Mouse (Mus musculus) inflammation-experienced regulatory T-cells, adult 6 months (primary cell): Measurements from ENCODE around the gene Lbh. TPM values are rescaled to one million over a fixed set of nuclear protein-coding genes. Genes with fewer than 3 reads are reported as not detected.
A peak's percentile ranks its signal among the peaks of the same experiment; 100 is the strongest.

ENCODE experiments used
- ATAC-seq: one replicate; pipeline ENCODE4 v1.8.0; 2017
- polyA plus RNA-seq, 3 experiments: library from polyadenylated mRNA; unstranded; fragments of 100-300 nt; shearing (Covaris generic); gene quantifications; one replicate each; pipeline ENCODE4 v1.2.1; 2017

The Lbh gene
- polyA plus RNA-seq, 3 experiments from 2014 or later: 21.0 to 45.8 (median 30.0) TPM

DNA sequence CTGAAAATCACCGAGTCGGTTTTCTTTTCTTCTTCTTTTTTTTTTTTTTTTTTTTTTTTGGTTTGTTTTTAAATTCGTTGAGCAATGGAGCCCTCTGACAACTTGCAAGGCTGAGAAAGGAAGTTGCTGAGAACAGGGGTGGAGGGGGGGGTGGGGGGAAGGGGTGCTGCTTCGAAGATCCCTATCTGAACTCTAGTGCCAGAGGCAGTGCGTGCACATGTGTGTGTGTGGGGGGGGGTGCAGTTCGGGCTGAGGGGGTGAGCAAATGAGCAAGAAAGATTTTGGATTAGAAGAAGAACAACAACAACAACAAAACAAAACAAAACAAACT lies 21.4 kb downstream of the Lbh start:
- peak; percentile 57 for ATAC-seq

DNA sequence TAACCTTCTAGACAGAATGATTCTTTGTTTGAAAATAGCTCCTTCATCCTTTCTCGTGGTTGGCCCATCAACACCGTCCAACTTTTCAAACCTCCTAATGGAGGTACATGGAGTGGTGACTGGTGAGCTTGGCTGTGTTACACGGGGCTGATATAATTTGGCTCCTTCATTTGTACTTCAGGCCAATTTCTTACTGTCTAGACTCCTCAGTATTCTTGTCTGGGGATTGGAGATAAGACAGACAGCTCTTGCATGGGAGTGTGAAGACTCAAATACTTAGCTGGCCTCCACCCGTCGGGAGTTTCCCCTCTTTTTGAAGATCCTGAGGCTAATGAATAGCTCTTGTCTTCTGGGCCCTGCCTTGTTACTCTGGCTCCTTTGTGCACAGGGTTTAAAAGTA lies 26.3 kb downstream of the Lbh start:
- ATAC-seq: no peak

DNA sequence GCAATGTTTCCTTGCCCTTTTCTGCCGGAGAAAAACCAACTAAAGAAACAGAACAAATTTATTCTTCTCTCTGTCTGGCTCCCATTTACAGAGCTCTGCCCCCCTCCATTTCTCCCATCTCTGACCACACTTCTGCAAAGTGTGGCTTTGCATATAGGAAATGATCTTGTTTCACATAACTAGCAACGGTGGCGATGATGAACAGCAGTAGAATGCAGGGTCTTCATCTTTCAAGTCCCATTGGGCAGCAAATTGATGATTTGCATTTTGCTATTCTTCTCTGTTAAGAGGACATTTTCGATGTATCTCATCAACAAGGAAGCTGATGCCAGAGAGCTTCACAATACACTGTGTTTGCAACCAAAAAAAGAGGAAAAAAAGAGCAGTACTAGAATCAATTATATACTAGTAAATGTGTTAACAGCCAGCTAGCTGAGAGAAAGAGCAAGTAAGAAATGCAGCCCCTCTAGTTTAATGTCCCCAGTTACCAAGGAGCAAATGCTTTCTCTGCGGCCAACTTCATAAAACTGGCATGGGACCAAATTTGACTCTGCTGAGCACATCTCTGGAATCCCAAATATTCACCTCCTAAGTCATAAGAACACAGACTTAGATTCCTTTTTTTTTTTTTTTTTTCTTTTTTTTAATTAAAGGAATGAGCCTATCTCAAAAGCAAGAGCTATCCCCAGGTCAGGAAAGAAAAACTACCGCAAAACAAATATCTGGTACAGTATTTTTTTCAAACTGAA lies 29.2 kb downstream of the Lbh start:
- no peak for ATAC-seq

DNA sequence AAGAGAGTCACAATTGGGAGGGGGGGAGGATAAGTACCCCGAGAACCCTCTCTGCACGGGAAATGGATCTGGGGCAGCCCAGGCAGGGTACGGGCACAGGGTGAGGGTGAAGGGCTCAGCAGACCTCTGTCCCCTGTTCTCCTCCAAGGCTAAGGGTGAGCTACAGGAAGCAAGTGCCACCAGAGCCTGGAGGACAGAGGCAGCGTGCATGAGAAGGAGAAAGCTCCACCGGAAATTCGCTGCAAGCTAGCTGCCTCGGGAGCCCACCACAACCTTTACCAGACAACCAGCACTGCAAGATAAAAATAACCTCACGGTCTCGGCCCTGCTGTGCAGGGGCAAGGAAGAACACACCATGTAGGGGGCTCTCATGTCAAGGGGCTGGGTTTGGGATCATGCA lies 30.0 kb downstream of the Lbh start:
- peak; percentile 56 for ATAC-seq

DNA sequence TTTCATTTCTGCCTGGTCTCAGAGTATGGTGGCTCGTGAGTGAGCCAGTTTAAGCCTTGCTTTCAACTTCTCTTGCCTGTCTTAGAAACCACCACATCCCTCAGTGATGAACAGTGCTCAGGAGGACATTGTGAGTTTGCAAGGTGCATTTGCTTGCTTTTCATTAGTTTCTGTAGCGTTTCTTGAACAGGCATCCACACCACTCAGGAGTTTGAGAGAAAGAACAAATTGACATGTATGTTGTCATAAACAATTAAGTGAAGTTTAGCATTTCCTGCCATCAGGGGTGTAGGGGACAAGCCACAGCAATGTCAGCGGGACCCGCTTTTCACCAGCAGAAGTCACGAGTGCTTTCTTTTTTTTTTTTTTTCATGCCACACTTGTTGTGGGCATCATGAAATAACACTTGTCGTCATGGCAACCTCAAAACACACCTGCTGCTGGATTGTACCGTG lies 31.2 kb downstream of the Lbh start:
- ATAC-seq: peak; percentile 74

DNA sequence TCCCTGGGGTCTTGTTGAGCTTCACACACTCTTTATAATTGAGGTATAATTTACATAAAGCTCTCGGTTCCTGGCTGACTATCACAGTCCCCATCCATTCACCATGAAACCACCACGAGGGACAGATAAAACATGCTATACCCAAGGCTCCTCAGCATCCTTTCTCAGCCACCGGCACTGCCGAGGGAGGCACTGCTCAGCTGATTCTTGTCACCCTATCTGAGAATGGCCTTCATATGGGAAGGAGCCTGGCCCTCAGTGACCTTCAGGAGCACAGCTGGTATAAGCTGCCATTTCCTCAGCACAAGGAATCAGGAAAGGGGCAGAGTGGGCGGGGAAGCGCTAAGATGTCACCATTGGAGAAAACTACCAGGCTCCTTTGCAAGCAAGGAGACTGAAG lies 33.2 kb downstream of the Lbh start:
- ATAC-seq: no peak

DNA sequence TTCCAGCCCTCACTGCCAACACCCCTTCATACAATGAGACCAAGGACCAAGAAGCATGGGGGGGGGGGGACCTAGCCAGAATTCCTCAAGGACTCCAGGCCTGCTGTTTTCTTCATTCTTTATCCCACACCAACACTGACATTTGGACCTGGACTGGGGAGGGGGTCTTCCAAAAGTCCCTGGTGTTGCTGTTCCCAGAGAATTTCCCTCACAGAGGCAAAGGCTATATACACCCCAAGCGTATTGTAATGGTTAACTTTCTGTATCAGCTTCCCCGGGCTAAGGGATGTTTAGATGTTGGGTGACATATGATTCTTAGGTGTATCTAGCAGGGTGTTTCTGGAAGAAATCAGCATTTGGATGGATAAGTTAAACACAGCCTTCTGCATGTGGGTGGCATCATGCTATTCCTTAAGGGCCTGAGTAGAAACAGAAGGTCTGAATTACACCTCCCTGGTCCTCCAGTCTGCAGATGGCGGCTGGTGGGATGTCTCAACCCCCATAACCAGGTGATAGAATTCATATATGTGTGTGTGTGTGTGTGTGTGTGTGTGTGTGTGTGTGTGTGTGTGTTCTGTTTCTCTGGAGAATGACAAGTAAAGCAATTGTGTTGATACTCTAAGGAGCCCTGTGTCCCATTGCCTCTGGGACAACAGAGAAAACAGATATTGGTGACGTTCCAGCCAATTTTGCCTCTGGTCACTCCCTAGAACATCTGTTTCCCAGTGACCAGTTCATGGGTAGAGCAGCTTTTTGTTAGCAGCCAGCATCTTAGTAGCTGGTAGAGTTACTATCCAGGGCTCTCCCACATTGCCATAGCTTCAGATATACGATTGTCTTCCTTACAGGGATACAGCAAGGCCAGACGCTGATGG lies 35.9 kb downstream of the Lbh start:
- ATAC-seq: no peak

DNA sequence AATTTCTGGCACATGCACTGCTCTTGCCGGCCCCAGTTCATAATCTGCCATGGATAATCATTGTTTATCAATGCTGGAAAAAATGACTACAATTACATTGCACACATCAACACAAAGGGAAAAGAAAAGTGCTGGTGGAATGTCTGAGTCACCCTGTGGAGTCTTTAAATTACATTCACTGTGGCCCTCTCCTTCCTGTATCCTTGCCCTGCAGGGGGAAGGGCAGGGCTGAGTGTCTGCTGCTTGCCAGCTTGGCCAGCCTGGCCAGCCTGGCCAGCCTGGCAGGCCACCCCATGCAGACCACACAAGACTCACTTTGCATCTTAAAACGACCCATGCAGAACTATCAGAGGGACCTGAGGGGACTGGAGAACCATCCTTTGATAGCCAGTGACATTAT lies 37.4 kb downstream of the Lbh start:
- ATAC-seq: peak; percentile 79

DNA sequence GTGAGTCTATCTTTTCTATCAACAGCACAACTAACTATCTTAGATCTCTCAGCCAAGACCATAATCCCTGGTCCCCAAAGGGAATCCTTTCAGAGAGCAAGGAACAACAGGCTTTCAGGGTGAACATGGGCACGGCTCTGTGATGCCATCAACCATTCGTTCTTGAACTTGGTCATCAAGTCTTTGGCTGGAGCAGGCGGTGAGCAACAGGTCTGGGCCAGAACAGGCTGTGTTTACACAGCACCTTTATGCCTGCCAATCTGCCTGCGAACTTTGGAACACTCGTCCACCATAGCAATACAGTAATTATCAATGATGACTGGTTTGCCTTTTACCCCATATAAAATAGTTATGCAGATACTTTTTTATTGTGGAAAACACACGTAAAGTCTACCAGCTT lies 38.9 kb downstream of the Lbh start:
- no peak for ATAC-seq

DNA sequence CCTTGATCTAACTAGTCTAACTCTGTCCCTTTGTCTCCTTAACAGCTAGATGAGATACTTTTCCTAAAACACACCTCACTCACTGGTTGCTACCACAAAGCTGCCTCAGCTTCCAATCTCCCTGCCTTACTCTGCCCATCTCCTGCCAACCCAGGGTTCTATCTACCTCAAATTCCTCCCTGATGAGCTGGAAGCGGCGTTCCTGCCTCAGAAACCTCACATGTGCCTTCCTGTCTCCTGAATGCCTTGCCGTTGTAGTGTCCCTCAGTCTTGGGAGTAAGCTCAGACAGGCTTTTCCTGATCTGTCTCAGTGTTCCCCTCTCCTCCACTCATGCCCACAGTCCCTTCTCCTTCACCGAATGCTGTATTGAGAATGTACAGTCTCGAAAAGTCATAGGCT lies 40.8 kb downstream of the Lbh start:
- ATAC-seq: no peak

DNA sequence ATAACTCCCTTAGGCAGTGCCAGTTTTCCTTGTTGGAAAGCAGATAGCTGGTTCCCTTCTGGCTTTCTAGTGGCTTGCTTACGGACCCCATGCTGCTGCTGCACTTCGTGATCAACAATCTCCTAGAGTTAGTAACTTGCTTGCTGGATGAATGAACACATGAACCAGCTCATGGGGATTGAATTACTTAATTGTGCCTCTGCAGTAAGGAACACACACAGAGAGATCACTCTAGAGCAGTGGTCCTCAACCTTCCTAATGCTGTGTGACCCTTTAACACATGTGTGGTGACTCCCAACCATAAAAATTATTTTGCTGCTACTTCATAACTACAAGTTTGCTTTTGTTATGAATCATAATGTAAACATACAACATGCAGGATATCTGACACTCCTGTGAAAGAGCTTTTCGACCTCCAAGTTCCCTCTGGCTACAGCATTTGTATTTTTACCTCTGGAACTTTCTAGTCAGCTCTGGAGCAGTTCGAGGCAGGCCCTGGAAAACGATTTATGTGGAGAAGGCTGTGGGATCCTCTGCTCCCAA lies 41.5 kb downstream of the Lbh start:
- ATAC-seq: no peak

DNA sequence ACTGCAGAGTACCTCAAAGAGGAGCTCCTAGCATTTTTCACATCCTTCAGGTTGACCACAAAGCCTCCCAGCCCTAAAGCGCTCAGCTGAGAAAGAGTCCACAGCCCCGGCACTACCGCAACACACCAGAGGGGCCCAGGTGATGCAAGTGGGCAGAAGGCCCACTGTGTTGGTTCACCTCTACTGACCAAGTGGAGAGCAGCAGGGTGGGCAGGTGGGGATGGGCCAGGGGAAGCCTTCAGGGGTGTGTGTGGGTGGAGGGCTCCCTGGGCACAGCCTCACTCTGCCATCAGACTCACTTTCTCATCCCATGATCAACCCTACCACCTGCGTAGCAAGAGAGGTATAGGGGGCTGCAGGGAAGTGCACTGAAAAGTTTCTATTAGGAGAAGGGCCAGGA lies 42.1 kb downstream of the Lbh start:
- ATAC-seq: no peak

DNA sequence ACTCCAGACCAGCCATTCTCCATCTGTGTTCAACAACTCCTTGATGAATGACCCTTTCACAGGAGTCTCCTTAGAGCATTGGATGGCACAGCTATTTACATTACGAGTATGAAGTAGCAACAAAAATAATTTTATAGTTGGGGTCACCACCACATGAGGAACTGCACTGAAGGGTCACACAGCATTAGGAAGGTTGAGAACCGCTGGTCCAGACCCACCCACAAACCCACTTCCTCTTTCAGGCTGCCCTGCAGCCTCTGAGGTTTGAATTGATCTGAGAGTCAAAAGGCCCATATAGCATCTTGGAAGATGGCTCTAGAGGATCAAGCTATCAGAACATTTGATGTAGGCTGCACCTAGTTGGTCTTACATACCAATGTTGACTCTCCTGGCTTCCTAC lies 42.8 kb downstream of the Lbh start:
- ATAC-seq: no peak

DNA sequence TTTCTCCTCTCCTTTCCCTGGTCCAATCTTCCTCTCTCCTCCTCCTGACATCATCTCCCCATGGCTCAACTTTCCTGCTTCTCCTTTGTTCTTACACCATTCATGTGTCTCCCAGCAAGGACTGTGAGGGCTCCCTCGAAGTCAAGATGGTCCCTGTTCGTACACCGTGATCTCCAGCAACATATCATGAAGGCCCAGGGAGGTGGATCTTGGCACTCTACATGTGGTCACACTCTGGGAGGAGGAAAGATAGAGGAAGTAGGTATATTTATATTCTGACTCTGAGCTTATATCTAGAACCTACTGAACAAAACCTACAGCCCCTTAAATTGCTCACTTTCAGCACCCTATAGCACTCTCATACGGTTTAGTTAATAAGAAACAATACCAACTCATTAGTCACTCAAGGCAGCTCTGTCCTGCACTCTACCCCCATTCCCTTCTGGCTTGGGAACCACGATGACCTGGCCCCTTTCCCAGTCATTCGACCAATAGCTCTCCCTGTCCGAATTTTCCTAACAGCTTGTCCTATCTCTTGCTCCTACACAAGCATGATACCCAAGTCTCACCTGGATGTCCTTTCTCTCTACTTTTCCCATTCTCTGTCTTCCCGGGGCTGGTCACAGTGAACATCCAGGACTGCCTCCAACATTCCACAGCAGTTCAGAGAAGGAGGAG lies 44.0 kb downstream of the Lbh start:
- ATAC-seq: no peak

DNA sequence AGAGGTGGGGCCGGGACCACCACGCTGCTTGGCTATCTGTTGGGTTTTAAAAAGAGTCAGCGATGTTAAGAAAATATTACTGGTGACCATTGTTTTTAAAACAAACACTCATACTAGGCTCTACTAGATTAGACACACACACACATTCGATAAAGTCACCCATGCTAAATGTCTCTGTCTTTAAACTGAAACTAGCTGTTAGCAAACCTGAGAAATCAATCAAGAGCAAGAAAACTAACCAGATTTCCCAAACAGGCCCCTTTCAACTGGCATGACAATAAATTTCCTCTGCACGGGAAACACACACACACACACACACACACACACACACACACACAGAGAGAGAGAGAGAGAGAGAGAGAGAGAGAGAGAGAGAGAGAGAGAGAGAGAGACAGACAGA lies 47.6 kb downstream of the Lbh start:
- no peak for ATAC-seq

DNA sequence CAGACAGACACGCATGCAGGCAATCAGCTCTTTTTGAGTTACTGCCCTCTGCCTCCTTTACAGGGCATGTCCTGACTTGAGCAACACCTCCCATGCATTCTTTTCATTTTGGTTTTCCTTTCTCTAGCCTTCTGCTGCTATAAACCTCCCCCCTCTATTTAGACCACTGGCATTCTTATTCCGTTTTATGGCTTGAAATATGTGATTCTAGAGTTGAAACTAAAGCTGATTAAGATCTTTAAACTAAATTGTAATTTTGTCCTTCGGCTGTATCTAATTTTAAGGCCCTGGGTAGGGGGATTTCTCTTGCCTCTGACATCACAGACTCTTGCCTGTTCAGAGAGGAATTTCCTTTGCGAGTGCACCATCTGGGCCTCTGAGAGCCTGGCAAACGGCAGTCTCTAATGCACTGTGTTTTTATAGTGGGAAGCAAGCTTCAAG lies 48.0 kb downstream of the Lbh start:
- peak; percentile 51 for ATAC-seq

DNA sequence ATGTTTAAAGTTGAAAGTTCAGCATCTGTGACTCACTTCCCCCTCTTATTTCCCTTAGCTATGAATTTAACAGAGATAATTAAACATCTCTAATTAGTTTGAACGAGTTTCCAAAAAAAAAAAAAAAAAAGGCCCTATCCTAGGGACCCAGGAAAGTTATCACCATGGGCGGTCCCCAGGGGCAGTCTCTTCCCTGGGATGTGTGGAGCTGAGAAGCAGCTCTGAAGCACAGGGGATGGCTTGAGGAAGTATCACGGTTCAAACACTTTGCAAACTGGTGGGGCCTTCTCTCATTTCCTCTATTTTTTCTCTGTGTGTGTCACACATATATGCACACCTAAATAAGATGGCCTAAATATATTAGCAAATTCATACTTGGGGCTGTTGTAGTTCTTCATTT lies 48.8 kb downstream of the Lbh start:
- peak; percentile 27 for ATAC-seq

DNA sequence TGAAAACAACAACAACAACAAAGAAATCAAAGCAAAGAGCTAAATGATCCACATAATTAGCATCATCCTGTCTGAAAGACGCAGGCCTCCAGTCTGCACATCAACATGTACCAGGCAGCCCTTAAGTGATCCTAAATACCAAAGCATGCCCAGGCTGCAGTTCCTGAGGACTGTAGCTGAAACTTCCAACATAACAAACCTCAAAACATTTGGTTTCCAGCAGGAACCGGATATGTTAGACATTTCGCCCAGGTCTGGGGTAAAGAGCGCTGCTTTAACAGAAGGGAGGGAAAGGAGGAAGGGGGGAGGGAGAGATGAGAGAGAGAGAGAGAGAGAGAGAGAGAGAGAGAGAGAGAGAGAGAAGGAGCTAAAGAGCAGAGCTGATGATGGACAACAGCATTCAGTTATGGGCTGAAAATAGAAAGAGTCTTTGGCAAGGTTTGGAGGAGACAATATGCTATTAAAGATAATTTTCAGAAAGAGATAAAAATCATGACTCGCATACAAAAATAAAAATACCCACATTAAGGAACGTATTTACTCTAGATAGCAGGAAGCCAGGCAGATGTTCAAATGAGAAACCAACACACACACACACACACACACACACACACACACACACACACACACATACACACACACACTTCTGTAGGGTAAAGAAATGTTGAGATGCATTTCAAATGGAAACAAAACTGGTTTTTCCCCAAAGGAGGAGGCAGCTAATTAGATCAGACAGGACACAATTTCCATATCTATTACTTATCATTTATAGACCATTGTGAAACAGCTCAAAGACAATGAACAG lies 49.5 kb downstream of the Lbh start:
- ATAC-seq: peak; percentile 58

DNA sequence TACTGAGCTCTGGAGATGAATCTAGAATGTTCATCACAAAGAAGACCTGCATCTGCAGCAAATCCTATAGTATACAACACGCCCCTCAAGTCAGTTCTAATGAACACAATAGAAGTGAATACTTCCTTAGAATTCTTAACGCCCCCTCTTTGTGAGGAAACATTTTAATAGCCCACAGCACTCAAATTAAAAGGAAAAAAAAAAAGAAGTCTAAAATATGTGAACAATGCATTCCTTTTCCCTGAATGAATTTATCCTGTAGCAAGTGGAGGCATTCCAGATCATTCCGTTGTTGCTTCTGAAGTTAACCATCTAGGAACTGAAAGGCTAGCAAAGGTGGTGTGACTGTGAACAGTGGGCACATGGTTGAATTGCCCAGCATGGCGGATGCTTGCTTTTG lies 50.6 kb downstream of the Lbh start:
- no peak for ATAC-seq

DNA sequence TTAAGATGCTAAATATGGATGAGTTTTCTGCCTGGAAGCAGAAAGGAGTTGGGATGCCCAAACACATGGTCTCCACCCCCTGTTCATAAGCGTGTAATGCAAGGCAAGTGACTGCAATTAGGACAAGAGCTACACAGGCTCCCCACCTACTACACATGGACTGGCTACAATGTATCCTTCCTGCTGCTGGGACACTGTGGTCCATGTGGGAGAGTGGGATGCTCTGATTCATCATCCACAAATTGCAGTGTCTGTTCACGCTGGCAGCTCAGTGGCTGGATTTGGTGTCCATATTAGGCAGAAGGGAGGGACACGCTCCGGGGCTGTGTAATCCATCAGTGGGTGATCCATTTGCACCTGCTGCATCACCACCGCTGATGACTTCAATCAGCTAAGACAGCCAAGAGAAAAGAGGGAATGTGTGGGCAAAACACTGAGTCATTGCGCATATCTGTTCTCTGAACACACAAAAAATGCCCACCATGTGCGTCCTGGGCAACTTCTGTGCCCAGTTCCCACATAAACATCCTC lies 52.6 kb downstream of the Lbh start:
- ATAC-seq: no peak

DNA sequence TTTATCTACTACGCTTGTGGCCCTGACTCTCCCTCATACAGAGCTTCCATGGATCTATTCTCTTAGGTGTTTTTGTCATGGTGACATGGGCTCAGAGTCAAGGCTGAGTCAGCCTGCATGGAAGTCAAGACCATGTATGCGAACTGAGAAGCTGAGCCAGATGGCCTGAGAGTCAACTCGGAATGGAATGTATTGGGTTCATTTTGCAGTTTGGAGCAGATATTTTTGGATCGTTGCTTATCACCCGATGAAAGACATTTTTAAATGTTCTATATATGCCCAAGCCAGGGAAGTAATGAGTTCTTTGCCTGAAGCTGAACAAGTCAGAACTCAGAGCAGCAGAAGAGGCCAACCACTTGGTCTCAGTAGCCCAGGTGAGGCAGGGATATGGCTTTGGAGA lies 54.9 kb downstream of the Lbh start:
- ATAC-seq: no peak
